Mouse (Mus musculus) midbrain, embryonic 13.5 days (tissue): Measurements from ENCODE around the gene 1700011L22Rik. TPM values are rescaled to one million over a fixed set of nuclear protein-coding genes. Genes with fewer than 3 reads are reported as not detected.

ENCODE experiments used
- ATAC-seq: fragments of 200-750 bp; cut with Nextera tagmentation; 2 replicates; pipeline ENCODE4 v1.8.0; 2017; ENCODE audit warnings: mild to moderate bottlenecking, moderate TSS enrichment, moderate library complexity
- H3K27ac ChIP-seq: fragments of 300-500 bp; sonication (generic); 2 replicates; pipeline ENCODE4 v1.5.1; 2015; ENCODE audit warnings: inconsistent platforms, mild to moderate bottlenecking, moderate library complexity
- H3K27me3 ChIP-seq: fragments of 300-500 bp; sonication (generic); 2 replicates; pipeline ENCODE4 v1.6.1; 2015; ENCODE audit warnings: mild to moderate bottlenecking, inconsistent platforms
- H3K36me3 ChIP-seq: fragments of 300-500 bp; sonication (generic); 2 replicates; pipeline ENCODE4 v1.6.1; 2015; ENCODE audit warnings: mild to moderate bottlenecking, inconsistent platforms
- H3K4me1 ChIP-seq: fragments of 300-500 bp; sonication (generic); replicated peaks from 2 replicates; pipeline ENCODE4 v1.6.1; 2015; ENCODE audit warnings: inconsistent platforms
- H3K4me2 ChIP-seq: fragments of 300-500 bp; sonication (generic); replicated peaks from 2 replicates; pipeline ENCODE4 v1.6.1; 2015; ENCODE audit warnings: moderate library complexity, mild to moderate bottlenecking, inconsistent platforms
- H3K4me3 ChIP-seq: fragments of 300-500 bp; sonication (generic); replicated peaks from 2 replicates; pipeline ENCODE4 v1.5.1; 2015; ENCODE audit warnings: mild to moderate bottlenecking, inconsistent platforms
- H3K9ac ChIP-seq: fragments of 300-500 bp; sonication (generic); replicated peaks from 2 replicates; pipeline ENCODE4 v1.6.1; 2015; ENCODE audit warnings: mild to moderate bottlenecking, inconsistent platforms
- H3K9me3 ChIP-seq: fragments of 300-500 bp; sonication (generic); 2 replicates; pipeline ENCODE4 v1.6.1; 2016; ENCODE audit warnings: mild to moderate bottlenecking, inconsistent platforms
- WGBS: fragments of 180-500 bp; shearing (Covaris S2); methylation state at CpG from one replicate; pipeline ENCODE4 v1.1.7; 2015; 5-methylcytosine and 5-hydroxymethylcytosine counted together
- polyA plus RNA-seq: library from polyadenylated mRNA; unstranded; fragments of >200 nt; fragmentation: Nextera tagmentation; extraction: Ambion mirVana; gene quantifications from 2 replicates; pipeline ENCODE4 v1.2.1, GENCODE M21; 2015

The 1700011L22Rik gene
- polyA plus RNA-seq = not detected in 2 replicates

DNA sequence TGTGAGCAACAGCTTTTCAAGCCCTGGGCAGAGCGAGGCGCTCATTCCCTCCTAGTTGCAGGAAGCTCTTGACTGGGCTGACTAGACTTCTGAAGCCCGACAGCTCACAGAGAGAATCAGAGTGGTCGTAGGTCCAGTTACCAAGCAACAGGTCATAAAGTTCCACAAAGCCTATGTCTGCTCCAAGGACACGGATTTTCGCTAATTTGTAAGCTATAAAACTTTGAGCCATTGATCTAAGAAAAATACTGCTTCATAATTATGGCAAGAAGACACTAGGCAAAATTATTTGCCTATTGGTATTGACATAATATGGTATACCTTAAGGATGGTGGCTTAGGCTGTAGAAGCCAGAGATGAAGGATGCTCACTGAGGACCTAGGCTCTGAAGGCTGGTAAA lies at the start of gene 1700011L22Rik:
Gene 1700011L22Rik, minus strand, starts transcription at position 101 of the 400 bp plus-strand sequence.
- WGBS = 92% methylated on average over 6 of the region's 6 CpGs
- H3K4me1 ChIP-seq = no peaks in the 10 kb centered on the region
- H3K9me3 ChIP-seq = no peaks in the 10 kb centered on the region
- H3K9ac ChIP-seq = no peak within 1 kb of the TSS
- H3K4me2 ChIP-seq = no peak within 1 kb of the TSS
- no peak within 1 kb of the TSS for H3K4me3 ChIP-seq
- no peaks in the 10 kb centered on the region for H3K36me3 ChIP-seq
- H3K27me3 ChIP-seq = no peaks in the 10 kb centered on the region
- no peak within 1 kb of the TSS for H3K27ac ChIP-seq
- no peak for ATAC-seq

DNA sequence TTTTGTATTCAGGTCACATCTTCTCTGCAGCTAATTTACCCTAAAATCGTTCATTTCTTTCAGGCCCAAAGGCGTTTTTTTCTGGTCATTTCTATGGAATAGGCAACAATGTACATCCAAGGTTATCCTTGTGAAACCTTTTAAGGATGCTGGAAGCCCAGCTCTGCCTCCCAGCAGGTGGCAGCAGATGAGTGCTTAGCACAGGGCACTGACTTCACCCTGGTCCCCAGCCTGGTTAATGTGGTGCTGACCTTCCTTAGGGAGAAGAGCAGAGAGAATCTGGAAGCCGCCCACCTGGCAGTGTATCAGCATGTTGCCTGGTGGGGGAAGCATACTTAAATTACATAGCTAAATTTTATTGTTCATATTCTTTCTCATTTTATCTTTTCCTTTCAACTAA lies 49.4 kb upstream of the 1700011L22Rik start:
- 34% methylated on average over 3 of the region's 3 CpGs for WGBS
- H3K4me1 ChIP-seq = peaks cover 24% of the 10 kb centered on the region

DNA sequence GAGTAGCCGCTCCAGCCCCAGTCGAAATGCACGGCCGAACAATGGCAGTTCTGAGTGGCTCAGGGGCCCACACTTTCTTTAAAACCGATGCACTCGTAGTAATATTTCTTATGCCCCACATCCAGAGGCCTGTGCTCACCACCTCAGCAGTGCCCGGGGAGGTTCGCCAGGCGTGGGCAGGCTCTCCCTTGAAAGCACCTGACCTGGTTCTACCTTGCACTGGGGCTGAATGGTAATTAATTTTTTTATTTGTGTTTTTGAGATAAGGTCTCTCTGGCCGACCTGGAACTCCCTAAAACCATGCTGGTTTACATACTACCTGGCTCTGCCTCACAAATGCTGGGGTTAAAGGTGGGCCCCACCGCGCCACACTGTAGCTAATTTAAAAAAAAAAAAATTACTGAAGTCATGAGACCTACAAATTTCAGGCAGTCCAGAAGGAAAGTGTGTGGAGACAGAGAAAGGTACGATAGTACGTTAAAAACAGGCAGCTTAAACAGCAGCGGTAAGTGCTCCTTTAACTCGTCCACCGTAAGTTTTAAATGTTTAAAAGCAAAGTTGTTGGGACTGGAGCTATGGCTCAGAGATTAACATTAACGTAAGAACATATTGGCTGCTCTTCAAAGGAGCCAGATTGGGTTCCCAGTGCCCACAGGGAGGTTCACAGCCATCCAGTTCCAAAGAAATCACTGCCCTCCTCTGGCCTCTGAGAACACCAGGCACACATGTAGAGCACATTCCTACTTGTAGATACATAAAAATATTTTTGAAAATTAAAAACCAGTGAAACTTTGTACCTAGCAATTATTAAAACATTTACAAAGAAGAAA lies 47.1 kb upstream of the 1700011L22Rik start:
- 15% methylated on average over 18 of the region's 18 CpGs for WGBS
- no peak; the same call in 1 of the 2 replicates for ATAC-seq

More for the DNA sequence above, 49.4 kb upstream of the 1700011L22Rik start:
- Histone ChIP-seq H3K9ac (no peak overlapping the region), H3K4me2 (no peak overlapping the region), H3K27me3 (no peaks in the 10 kb centered on the region), H3K36me3 (no peaks in the 10 kb centered on the region), H3K4me3 (no peak overlapping the region), H3K9me3 (no peaks in the 10 kb centered on the region), H3K27ac (no peak overlapping the region)
- ATAC-seq = no peak

DNA sequence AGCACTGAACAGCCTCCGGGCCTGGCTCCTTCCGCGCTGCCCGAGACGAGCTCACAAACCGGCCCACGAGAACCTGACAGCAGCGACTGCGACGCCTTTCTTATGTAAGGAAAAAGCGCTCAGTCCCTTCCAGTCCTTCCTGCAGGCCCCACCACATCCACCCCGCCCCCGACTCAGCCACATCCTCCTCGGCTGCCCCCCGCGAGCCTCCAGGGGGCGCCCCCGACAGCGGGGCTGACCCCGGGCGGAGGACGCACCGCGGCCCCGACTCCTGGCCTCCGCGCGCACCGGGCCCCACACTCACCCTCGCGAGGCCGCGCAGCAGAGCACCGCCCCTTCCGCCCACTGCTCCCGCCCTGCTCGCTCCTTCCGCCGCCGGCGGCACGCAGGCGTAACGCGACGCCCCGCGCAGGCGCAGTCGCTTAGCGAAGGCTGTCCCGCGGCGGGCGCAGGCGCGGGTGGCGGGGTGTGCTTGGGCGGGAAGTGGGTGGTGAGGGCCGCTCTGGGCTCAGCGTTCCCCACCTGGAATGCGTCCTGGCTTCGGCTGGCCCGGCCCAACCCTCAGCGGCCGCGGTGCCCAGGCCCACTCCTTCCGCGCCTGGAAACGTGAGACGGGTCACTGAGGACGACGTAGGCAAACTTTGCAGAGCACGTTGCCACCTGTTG lies 46.4 kb upstream of the 1700011L22Rik start, which contains the start of gene Mmaa:
Gene Mmaa, minus strand, starts transcription at position 328 of the 666 bp plus-strand sequence.
- Histone ChIP-seq H3K4me2 (peak within 1 kb of the TSS; percentile 84), H3K4me1 (peaks cover 34% of the 10 kb centered on the region), H3K9me3 (no peaks in the 10 kb centered on the region), H3K36me3 (no peaks in the 10 kb centered on the region), H3K9ac (peak within 1 kb of the TSS; percentile 81), H3K27ac (peak within 1 kb of the TSS; percentile 91), H3K27me3 (no peaks in the 10 kb centered on the region), H3K4me3 (peak within 1 kb of the TSS; percentile 65)
- peak; percentile 99 for ATAC-seq
- under 1% methylated on average over 71 of the region's 74 CpGs for WGBS

More for the DNA sequence above, 47.1 kb upstream of the 1700011L22Rik start:
- H3K4me1 ChIP-seq = peaks cover 34% of the 10 kb centered on the region
- no peaks in the 10 kb centered on the region for H3K36me3 ChIP-seq
- H3K4me3 ChIP-seq = peak overlapping the region; percentile 65
- peak overlapping the region; percentile 81 for H3K9ac ChIP-seq
- H3K9me3 ChIP-seq = no peaks in the 10 kb centered on the region
- no peaks in the 10 kb centered on the region for H3K27me3 ChIP-seq
- H3K4me2 ChIP-seq = peak overlapping the region; percentile 84
- peak overlapping the region; percentile 91 for H3K27ac ChIP-seq

- no peaks in the 10 kb centered on the region for H3K36me3 ChIP-seq
- 73% methylated on average over 3 of the region's 3 CpGs for WGBS
- ATAC-seq = no peak
Measured at GRCm38 (mm10) chr8:79293841-79294240, 45.5 kb upstream of the 1700011L22Rik start.

GRCm38 (mm10) chr8:79292712-79293264 lies 44.4 kb upstream of the 1700011L22Rik start:
- H3K9ac ChIP-seq = no peak overlapping the region
- H3K4me1 ChIP-seq = peaks cover 34% of the 10 kb centered on the region
- peak overlapping the region; percentile 84 for H3K4me2 ChIP-seq
- no peak overlapping the region for H3K27ac ChIP-seq
- 91% methylated on average over 3 of the region's 3 CpGs for WGBS
- H3K4me3 ChIP-seq = no peak overlapping the region
- H3K9me3 ChIP-seq = no peaks in the 10 kb centered on the region
- no peaks in the 10 kb centered on the region for H3K27me3 ChIP-seq
- no peaks in the 10 kb centered on the region for H3K36me3 ChIP-seq
- ATAC-seq = no peak

More at GRCm38 (mm10) chr8:79293841-79294240, 45.5 kb upstream of the 1700011L22Rik start:
- Histone ChIP-seq H3K4me1 (peaks cover 34% of the 10 kb centered on the region), H3K4me2 (peak overlapping the region; percentile 84), H3K4me3 (peak overlapping the region; percentile 65), H3K9me3 (no peaks in the 10 kb centered on the region), H3K27ac (peak overlapping the region; percentile 91; the same call in 1 of the 2 replicates), H3K27me3 (no peaks in the 10 kb centered on the region), H3K9ac (peak overlapping the region; percentile 81; the same call in 1 of the 2 replicates)

DNA sequence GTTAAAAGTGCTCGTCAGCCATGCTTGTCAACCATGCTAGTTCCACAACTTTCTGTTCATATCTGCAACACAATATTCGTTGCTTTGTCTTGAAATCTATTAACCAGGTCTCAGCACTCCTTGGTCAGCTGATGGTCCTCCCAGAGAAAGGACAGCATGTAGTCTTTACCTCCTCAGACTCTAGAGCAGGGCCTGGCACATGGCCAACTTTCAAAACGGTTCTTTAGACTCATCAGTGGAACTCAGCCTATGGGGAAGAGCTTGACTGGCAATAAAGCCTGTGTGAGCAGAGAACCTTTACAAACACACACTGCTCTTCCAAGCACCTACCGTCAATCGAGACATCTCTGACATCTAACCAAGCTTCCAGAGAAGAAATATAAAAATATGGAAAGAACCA lies 41.2 kb upstream of the 1700011L22Rik start:
- ATAC-seq = no peak
- WGBS = 75% methylated on average over 5 of the region's 5 CpGs
- H3K4me2 ChIP-seq = no peak overlapping the region

DNA sequence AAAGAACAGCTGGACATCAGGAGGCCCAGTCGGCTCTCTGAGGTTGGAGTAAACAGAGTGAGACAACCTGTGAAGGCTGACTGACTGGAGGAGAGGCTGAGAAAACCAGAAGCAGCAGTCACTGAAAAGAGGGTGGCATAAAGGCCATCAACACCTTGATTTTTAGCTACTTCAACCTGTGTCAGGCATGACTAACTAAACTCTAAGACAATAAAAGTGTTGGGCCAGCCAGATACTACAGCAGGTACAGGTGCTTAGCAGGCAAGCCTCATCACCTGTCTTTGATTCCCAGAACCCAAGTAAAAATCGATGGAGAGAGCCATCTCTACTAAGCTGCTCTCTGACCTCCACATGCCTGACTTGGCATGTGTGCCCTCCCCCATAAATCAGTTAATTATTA lies 40.3 kb upstream of the 1700011L22Rik start:
- Histone ChIP-seq H3K9me3 (no peaks in the 10 kb centered on the region), H3K36me3 (no peaks in the 10 kb centered on the region), H3K4me3 (no peak overlapping the region), H3K27me3 (no peaks in the 10 kb centered on the region), H3K4me2 (no peak overlapping the region), H3K9ac (no peak overlapping the region), H3K27ac (no peak overlapping the region), H3K4me1 (peaks cover 19% of the 10 kb centered on the region)
- ATAC-seq = no peak
- 76% methylated on average over 2 of the region's 2 CpGs for WGBS

More for the DNA sequence above, 41.2 kb upstream of the 1700011L22Rik start:
- no peaks in the 10 kb centered on the region for H3K36me3 ChIP-seq
- H3K4me1 ChIP-seq = peaks cover 22% of the 10 kb centered on the region
- H3K4me3 ChIP-seq = no peak overlapping the region
- no peaks in the 10 kb centered on the region for H3K9me3 ChIP-seq
- no peaks in the 10 kb centered on the region for H3K27me3 ChIP-seq
- H3K9ac ChIP-seq = no peak overlapping the region
- no peak overlapping the region for H3K27ac ChIP-seq

DNA sequence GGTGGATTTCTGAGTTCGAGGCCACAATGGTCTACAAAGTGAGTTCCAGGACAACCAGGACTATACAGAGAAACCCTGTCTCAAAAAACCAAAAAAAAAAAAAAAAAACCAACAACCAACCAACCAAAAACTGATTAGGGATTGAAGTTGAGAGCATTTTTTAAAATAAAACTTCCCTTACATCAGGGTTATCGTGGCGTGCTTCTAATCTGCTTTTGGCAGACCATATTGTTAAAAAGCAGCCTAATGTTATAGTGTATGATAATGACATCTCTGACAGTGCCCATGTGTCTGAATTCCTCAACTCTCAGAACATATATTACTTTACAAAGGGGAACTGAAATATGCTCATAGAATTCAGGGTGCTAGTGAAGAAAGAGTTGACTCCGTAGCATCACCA lies 39.9 kb upstream of the 1700011L22Rik start:
- H3K27me3 ChIP-seq = no peaks in the 10 kb centered on the region
- ATAC-seq = no peak
- 90% methylated on average over 4 of the region's 4 CpGs for WGBS

DNA sequence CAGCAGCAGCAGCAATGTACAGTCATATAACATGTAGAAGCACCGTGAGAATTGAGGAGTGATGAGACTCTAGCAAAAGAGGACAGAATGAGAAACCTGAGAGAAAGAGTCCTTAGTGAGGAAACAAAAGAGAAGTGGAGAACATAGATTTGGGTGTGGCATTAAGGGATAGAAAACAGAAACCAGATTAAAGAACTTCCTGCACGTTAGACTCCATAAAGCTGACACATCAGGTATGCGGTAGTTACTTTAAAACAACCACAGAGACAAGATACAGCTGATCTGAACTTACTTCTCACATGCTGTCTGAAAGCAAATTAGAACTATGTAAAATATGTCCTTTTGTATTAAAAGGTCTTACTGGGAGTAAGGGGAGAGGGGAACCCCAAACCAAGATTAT lies 38.1 kb upstream of the 1700011L22Rik start:
- H3K4me3 ChIP-seq = no peak overlapping the region
- H3K4me2 ChIP-seq = no peak overlapping the region
- H3K4me1 ChIP-seq = no peaks in the 10 kb centered on the region
- no peak overlapping the region for H3K9ac ChIP-seq
- 91% methylated on average over 3 of the region's 3 CpGs for WGBS
- no peak overlapping the region for H3K27ac ChIP-seq
- no peaks in the 10 kb centered on the region for H3K27me3 ChIP-seq
- no peak for ATAC-seq
- peaks cover 12% of the 10 kb centered on the region; the same call in 1 of the 2 replicates for H3K36me3 ChIP-seq
- no peaks in the 10 kb centered on the region for H3K9me3 ChIP-seq

More for the DNA sequence above, 39.9 kb upstream of the 1700011L22Rik start:
- Histone ChIP-seq H3K36me3 (no peaks in the 10 kb centered on the region), H3K4me2 (no peak overlapping the region), H3K9me3 (no peaks in the 10 kb centered on the region), H3K9ac (no peak overlapping the region), H3K27ac (no peak overlapping the region), H3K4me3 (no peak overlapping the region), H3K4me1 (peaks cover 15% of the 10 kb centered on the region)

DNA sequence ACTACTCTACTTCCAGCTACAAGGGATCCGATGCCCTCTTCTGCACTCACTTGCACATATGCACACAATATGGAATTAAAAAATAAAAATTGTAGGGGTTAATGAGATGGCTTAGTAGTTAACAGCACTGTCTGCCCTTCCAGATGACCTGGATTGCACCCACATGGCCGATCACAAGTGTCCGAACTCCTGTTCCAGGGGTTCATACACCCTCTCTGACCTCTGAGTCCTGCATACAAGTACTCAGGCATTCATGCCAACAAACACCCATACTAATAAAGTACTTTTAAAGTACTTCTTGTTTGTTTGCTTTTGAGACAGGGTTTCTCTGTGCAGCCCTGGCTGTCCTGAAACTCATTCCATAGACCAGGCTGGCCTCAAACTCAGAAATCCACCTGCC lies 36.3 kb upstream of the 1700011L22Rik start:
- Histone ChIP-seq H3K9me3 (no peaks in the 10 kb centered on the region), H3K4me1 (no peaks in the 10 kb centered on the region), H3K4me3 (no peak overlapping the region), H3K27ac (no peak overlapping the region), H3K27me3 (no peaks in the 10 kb centered on the region), H3K9ac (no peak overlapping the region), H3K36me3 (peaks cover 23% of the 10 kb centered on the region), H3K4me2 (no peak overlapping the region)
- no peak for ATAC-seq
- WGBS = 90% methylated on average over 3 of the region's 3 CpGs
